Mouse (Mus musculus) frontal cortex, postnatal 10 days (tissue): Measurements from ENCODE around the gene Adprm.
A peak's percentile ranks its signal among the peaks of the same experiment; 100 is the strongest.
"Not testable (repeated sequence)": the region's sequence is repeated elsewhere in the genome, so short reads cannot be mapped to it uniquely, and the experiment has no call there.

Source experiments
- DNase-seq, 2 experiments: peaks; one replicate each; pipeline ENCODE4 v3.0.0; 2022; ENCODE audit warnings: low spot score in 2 of 2, mixed read lengths in 1 of 2

The Adprm gene

DNA sequence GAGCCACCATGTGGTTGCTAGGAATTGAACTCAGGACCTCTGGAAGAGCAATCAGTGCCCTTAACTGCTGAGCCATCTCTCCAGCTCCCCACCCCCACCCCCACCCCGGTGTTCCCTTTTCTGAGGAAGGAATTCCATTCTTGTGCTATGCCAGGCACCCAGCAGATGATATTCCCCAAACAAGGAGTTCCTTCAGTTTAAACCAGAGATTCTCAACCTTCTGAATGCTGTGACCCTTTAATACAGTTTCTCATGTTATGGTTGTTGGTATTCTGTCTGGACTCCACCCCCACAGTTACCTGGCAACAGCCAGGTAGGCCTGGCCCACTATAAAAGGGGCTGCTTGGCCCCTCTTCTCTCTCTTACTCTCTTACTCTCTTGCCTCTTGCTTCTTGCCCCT, 29.2 kb downstream of the Adprm start:
- not testable (repeated sequence) for DNase-seq

GRCm38 (mm10) chr11:67022354-67023115, 29.9 kb downstream of the Adprm start:
- no peak for DNase-seq

GRCm38 (mm10) chr11:67020948-67021347, 31.4 kb downstream of the Adprm start:
- peak; percentile 18 to 57 for DNase-seq

DNA sequence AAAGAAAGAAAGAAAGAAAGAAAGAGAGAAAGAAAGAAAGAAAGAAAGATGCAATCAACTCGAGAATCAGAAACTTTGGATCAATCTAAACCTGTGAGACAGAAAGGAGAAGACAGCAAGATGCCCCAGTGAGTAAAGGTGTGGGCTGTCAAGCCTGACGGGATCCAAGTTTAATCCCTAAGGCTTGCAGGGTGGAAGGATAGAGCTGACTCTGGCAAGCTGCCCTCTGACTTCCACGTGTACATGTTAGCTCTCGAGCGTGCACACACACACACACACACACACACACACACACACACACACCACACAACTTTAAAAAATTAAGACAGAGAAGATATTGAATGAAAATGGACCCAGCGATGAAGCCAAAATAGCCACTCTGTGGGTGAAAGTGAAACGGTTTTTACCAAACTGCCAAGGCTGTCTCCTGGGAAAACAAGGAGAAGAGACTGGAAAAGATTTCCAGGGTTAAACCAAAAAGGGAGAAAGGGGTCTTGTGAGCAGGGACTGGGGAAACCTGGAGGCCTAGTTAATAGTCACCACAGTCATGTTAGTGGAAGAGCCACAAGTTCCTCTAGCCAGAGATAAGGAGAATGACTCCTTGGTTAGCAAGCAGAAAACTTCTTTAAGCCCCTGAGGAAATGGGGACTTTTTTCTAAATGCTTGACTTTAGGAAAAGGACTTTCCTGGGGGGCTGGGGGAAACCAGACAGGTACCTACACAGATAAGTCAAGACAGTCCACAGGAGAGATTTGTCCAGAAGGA, 32.5 kb downstream of the Adprm start:
- DNase-seq = no peak

DNA sequence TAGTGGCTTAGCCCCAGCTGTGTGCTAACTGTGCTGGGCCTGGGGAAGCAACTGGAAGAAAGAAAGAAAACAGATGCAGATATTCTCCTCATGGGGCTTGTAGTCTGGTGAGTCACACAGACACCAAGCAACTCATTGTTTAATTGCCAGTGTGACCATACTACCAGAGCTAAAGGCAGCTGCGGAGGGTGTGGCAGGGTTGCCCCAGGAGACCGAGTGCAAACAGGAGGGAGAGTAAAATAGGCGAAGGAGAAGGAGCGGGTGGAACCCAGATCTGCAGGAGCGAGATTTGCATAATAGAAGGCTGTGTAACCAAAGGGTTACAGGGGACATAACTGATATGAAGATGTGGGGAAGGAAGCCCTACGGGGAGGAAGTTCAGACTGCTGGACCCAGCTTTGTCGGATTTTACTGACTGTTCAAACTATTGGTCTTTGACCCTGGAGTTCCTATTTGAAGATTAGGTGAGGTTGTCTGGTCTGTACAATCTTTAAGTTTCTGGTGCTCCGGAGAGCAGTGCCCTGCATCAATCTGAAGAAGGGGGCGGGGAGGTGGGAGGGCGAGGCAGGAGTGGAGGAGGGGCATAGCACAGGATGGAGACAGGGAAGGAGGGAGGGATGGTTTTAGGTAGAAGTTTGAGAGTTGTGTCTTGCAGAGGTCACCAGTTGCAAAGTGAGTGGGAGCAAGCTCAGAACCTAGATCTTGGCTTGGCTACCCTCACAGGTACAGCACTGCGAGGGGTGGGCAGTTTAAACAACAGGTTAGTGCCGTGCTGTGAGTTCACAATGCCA, 34.4 kb downstream of the Adprm start:
- DNase-seq = no peak

DNA sequence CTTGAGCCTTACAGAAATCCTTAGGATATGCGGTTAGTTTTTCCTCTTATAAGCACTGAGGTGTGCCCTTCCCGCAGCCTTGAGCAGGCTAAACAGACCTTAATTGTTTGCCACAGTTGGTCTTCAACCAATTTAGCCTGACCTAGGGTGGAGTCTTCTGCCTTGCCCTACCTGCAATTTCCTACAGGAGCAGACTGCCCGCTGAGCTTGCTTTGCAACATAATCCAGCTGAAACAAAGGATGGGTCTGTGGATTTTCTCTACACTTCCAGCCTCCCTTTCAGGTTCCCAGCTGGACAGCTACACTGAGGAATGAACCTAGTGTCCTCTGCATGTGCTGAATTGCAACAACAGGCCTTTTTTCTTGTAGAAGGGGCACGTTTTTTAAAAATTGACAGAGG, 40.8 kb downstream of the Adprm start:
- no peak for DNase-seq

DNA sequence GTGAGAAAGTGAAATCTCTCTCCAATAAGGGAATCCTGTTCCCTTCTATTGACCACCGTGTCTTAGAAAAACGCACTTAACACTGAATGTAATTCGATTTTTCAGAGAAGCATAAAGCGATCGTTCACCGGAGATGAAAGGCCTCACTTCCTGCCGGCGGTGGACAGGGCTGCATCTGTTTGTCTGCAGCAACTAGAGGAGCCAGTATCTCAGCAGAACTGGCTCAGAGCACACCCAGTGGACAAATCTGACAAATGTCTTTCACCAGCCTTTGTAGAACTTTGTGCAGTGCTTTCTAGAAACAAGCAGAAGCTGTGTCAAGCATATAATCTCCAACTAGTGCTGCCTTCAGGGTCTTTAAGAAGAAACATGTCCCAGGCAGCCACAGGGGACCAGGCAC, 42.0 kb downstream of the Adprm start:
- DNase-seq = no peak

DNA sequence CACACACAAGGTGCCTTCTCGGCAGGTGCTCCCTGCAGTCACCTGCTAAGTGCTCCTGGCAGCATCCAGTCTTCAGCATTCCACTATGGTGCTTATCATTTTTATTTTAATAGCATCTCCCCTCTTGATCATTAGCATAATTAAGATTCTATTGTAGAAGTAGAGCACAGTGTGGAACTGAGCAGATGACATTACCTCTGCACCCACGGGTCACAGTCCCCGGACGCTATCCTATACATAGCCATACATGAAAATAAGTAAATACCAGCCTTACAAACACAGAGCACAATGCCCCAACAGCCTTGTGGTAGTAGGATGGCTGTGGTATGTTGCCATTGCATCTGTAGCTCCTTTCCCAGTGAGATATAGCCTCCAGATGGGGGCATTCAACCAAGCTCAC, 43.9 kb downstream of the Adprm start:
- DNase-seq = no peak

DNA sequence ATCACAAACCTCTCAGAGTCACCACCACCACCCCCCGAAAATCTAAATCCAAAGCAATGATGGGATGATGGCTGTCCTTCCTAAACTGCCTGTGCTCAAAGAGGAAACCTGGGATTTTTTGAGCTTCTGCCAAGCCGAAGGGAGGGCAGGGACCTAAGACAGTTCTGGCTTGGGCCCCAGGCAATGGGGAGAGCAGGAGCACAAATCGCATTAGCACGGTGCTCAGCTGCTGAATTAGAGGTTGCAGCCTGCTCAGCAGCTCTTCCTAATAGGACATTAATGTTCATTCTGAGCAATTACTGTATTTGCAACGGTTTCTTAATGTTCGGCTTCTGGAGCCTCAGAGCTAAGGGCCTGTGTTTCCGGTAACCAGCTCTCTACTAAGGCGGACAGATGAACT, 44.4 kb downstream of the Adprm start:
- no peak for DNase-seq

DNA sequence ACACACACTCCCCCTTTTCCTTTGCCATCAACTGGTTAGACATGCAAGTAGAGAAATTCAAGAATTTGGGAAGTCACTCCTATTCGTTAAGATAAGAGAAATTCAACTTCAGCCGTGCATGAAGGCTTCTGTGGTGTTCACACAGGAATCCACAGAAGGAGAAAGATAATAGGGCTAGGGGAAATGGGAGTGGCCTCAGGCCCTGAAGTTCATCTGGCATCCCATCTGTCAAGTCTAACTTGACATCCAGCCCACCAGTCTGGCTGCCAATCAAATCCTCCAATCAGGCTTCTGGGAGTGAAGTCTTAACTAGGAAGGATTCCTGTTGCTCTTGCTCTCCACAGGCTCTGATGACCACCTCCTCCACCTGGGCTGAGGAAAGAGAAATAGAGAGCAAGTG, 49.5 kb downstream of the Adprm start:
- no peak for DNase-seq

- no peak for DNase-seq
These were observed 50.7 kb downstream of the Adprm start for GRCm38 (mm10) chr11:67001717-67002116.

- no peak for DNase-seq
These were observed 51.7 kb downstream of the Adprm start for GRCm38 (mm10) chr11:67000671-67001070.

- peak in 1 of 2 experiments; percentile 28 for DNase-seq
These were observed 53.7 kb downstream of the Adprm start for GRCm38 (mm10) chr11:66998467-66999403.

DNA sequence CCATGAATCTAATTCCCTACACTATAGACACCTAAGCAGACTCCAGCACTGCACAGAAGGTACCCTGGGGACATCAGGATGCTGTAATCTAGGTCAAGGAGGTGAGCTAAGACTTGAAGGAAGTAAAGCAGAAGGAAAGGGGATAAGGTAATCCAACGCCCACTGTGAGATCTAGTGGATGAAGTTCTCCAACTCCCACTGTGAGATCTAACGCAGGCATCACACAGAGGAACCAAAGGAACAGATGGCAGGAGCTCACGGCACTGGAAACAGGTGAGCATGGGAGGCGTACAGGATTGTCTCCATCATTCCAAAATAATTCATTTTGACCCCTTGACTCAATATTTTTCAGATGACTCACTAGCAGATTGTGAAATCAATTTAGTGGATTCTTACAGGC, 55.9 kb downstream of the Adprm start:
- no peak for DNase-seq

- no peak for DNase-seq
These were observed 58.7 kb downstream of the Adprm start for GRCm38 (mm10) chr11:66993674-66994073.

- no peak for DNase-seq
These were observed 60.2 kb downstream of the Adprm start for GRCm38 (mm10) chr11:66992150-66992549.
